Mouse (Mus musculus): ENCODE data around the gene Tysnd1. TPM values are rescaled to one million over a fixed set of nuclear protein-coding genes. Genes with fewer than 3 reads are reported as not detected.

The Tysnd1 gene
- polyA plus RNA-seq, 1 experiment from 2014 or later: 39.0 TPM

GRCm38 (mm10) chr10:61717406-61718296 is 22.3 kb downstream of the Tysnd1 start:
- Histone ChIP-seq H3K27ac (ENCODE audit: low read depth, low read length) (no peak overlapping the region), H3K9ac (ENCODE audit: low read depth, low read length) (no peak overlapping the region), H3K9me3 (ENCODE audit: control insufficient read depth, low read length) (no peaks in the 10 kb centered on the region), H3K36me3 (ENCODE audit: control insufficient read depth, insufficient read depth, low read length) (no peaks in the 10 kb centered on the region), H3K27me3 (replicated peaks; ENCODE audit: control insufficient read depth, insufficient read depth, low read length) (no peaks in the 10 kb centered on the region), H3K4me1 (replicated peaks; ENCODE audit: control insufficient read depth, insufficient read depth, low read length) (peaks cover 5% of the 10 kb centered on the region; the same call in 1 of the 2 replicates), H3K4me3 (ENCODE audit: low read depth, low read length) (no peak overlapping the region), H3K4me2 (no peak overlapping the region)
- DNase-seq (ENCODE audit: low spot score): no peak
- no peak for ATAC-seq (replicated peaks; ENCODE audit: low FRiP score)
- 86% methylated on average over 12 of the region's 12 CpGs for WGBS

GRCm38 (mm10) chr10:61720331-61720730 is 25.0 kb downstream of the Tysnd1 start:
- Histone ChIP-seq H3K27ac (ENCODE audit: low read depth, low read length) (no peak overlapping the region), H3K36me3 (ENCODE audit: control insufficient read depth, insufficient read depth, low read length) (no peaks in the 10 kb centered on the region), H3K4me1 (replicated peaks; ENCODE audit: control insufficient read depth, insufficient read depth, low read length) (peaks cover 5% of the 10 kb centered on the region; the same call in 1 of the 2 replicates), H3K27me3 (replicated peaks; ENCODE audit: control insufficient read depth, insufficient read depth, low read length) (no peaks in the 10 kb centered on the region), H3K9ac (ENCODE audit: low read depth, low read length) (no peak overlapping the region), H3K9me3 (ENCODE audit: control insufficient read depth, low read length) (no peaks in the 10 kb centered on the region), H3K4me2 (no peak overlapping the region), H3K4me3 (ENCODE audit: low read depth, low read length) (no peak overlapping the region)
- ATAC-seq (replicated peaks; ENCODE audit: low FRiP score) (no peak), DNase-seq (ENCODE audit: low spot score) (no peak)
- 82% methylated on average over 7 of the region's 7 CpGs for WGBS

- no peaks in the 10 kb centered on the region for H3K36me3 ChIP-seq (ENCODE audit: control insufficient read depth, insufficient read depth, low read length)
- DNase-seq (ENCODE audit: low spot score): no peak
- WGBS: 71% methylated on average over 3 of the region's 3 CpGs
These were observed 26.9 kb downstream of the Tysnd1 start for GRCm38 (mm10) chr10:61722215-61722614.

GRCm38 (mm10) chr10:61723271-61723670 is 28.0 kb downstream of the Tysnd1 start:
- no peak overlapping the region for H3K27ac ChIP-seq (ENCODE audit: low read depth, low read length)
- WGBS: 71% methylated on average over 6 of the region's 6 CpGs

More at GRCm38 (mm10) chr10:61722215-61722614, 26.9 kb downstream of the Tysnd1 start:
- no peak for ATAC-seq (replicated peaks; ENCODE audit: low FRiP score)
- no peaks in the 10 kb centered on the region for H3K9me3 ChIP-seq (ENCODE audit: control insufficient read depth, low read length)
- no peaks in the 10 kb centered on the region for H3K4me1 ChIP-seq (replicated peaks; ENCODE audit: control insufficient read depth, insufficient read depth, low read length)
- no peak overlapping the region for H3K27ac ChIP-seq (ENCODE audit: low read depth, low read length)
- no peak overlapping the region for H3K4me2 ChIP-seq
- no peak overlapping the region for H3K9ac ChIP-seq (ENCODE audit: low read depth, low read length)
- H3K4me3 ChIP-seq (ENCODE audit: low read depth, low read length): no peak overlapping the region
- no peaks in the 10 kb centered on the region for H3K27me3 ChIP-seq (replicated peaks; ENCODE audit: control insufficient read depth, insufficient read depth, low read length)

GRCm38 (mm10) chr10:61729181-61729580 is 33.9 kb downstream of the Tysnd1 start:
- Histone ChIP-seq H3K27me3 (replicated peaks; ENCODE audit: control insufficient read depth, insufficient read depth, low read length) (no peaks in the 10 kb centered on the region), H3K27ac (ENCODE audit: low read depth, low read length) (no peak overlapping the region), H3K4me2 (no peak overlapping the region), H3K36me3 (ENCODE audit: control insufficient read depth, insufficient read depth, low read length) (0 out of 2 replicates have a peak, but pooled peaks cover 2% of the 10 kb centered on the region), H3K4me3 (ENCODE audit: low read depth, low read length) (no peak overlapping the region), H3K4me1 (replicated peaks; ENCODE audit: control insufficient read depth, insufficient read depth, low read length) (no peaks in the 10 kb centered on the region), H3K9ac (ENCODE audit: low read depth, low read length) (no peak overlapping the region), H3K9me3 (ENCODE audit: control insufficient read depth, low read length) (no peaks in the 10 kb centered on the region)
- WGBS: 65% methylated on average over 11 of the region's 11 CpGs
- no peak for ATAC-seq (replicated peaks; ENCODE audit: low FRiP score)
- DNase-seq (ENCODE audit: low spot score): no peak

More at GRCm38 (mm10) chr10:61723271-61723670, 28.0 kb downstream of the Tysnd1 start:
- no peak for ATAC-seq (replicated peaks; ENCODE audit: low FRiP score)
- no peaks in the 10 kb centered on the region for H3K9me3 ChIP-seq (ENCODE audit: control insufficient read depth, low read length)
- H3K27me3 ChIP-seq (replicated peaks; ENCODE audit: control insufficient read depth, insufficient read depth, low read length): no peaks in the 10 kb centered on the region
- H3K4me3 ChIP-seq (ENCODE audit: low read depth, low read length): no peak overlapping the region
- no peaks in the 10 kb centered on the region for H3K4me1 ChIP-seq (replicated peaks; ENCODE audit: control insufficient read depth, insufficient read depth, low read length)
- H3K9ac ChIP-seq (ENCODE audit: low read depth, low read length): no peak overlapping the region
- no peak for DNase-seq (ENCODE audit: low spot score)
- H3K4me2 ChIP-seq: no peak overlapping the region
- H3K36me3 ChIP-seq (ENCODE audit: control insufficient read depth, insufficient read depth, low read length): no peaks in the 10 kb centered on the region

GRCm38 (mm10) chr10:61730171-61730570 is 34.9 kb downstream of the Tysnd1 start:
- H3K9ac ChIP-seq (ENCODE audit: low read depth, low read length): no peak overlapping the region
- WGBS: 91% methylated on average over 6 of the region's 6 CpGs
- H3K36me3 ChIP-seq (ENCODE audit: control insufficient read depth, insufficient read depth, low read length): 0 out of 2 replicates have a peak, but pooled peaks cover 2% of the 10 kb centered on the region
- no peaks in the 10 kb centered on the region for H3K9me3 ChIP-seq (ENCODE audit: control insufficient read depth, low read length)
- ATAC-seq (replicated peaks; ENCODE audit: low FRiP score) (no peak), DNase-seq (ENCODE audit: low spot score) (no peak)
- no peak overlapping the region for H3K27ac ChIP-seq (ENCODE audit: low read depth, low read length)
- H3K27me3 ChIP-seq (replicated peaks; ENCODE audit: control insufficient read depth, insufficient read depth, low read length): no peaks in the 10 kb centered on the region
- H3K4me1 ChIP-seq (replicated peaks; ENCODE audit: control insufficient read depth, insufficient read depth, low read length): no peaks in the 10 kb centered on the region
- no peak overlapping the region for H3K4me2 ChIP-seq
- H3K4me3 ChIP-seq (ENCODE audit: low read depth, low read length): no peak overlapping the region

- no peaks in the 10 kb centered on the region for H3K27me3 ChIP-seq (replicated peaks; ENCODE audit: control insufficient read depth, insufficient read depth, low read length)
- ATAC-seq (replicated peaks; ENCODE audit: low FRiP score) (no peak), DNase-seq (ENCODE audit: low spot score) (no peak)
- no peak overlapping the region for H3K27ac ChIP-seq (ENCODE audit: low read depth, low read length)
- H3K9ac ChIP-seq (ENCODE audit: low read depth, low read length): no peak overlapping the region
- 0 out of 2 replicates have a peak, but pooled peaks cover 2% of the 10 kb centered on the region for H3K36me3 ChIP-seq (ENCODE audit: control insufficient read depth, insufficient read depth, low read length)
- H3K4me2 ChIP-seq: no peak overlapping the region
- 43% methylated on average over 3 of the region's 3 CpGs for WGBS
- H3K4me3 ChIP-seq (ENCODE audit: low read depth, low read length): no peak overlapping the region
- H3K4me1 ChIP-seq (replicated peaks; ENCODE audit: control insufficient read depth, insufficient read depth, low read length): no peaks in the 10 kb centered on the region
- no peaks in the 10 kb centered on the region for H3K9me3 ChIP-seq (ENCODE audit: control insufficient read depth, low read length)
These were observed 39.1 kb downstream of the Tysnd1 start for GRCm38 (mm10) chr10:61734377-61734776.

GRCm38 (mm10) chr10:61736671-61737078 is 41.4 kb downstream of the Tysnd1 start:
- WGBS: 75% methylated on average over 10 of the region's 10 CpGs
- Histone ChIP-seq H3K36me3 (ENCODE audit: control insufficient read depth, insufficient read depth, low read length) (peaks cover 4% of the 10 kb centered on the region), H3K27ac (ENCODE audit: low read depth, low read length) (no peak overlapping the region), H3K4me3 (ENCODE audit: low read depth, low read length) (no peak overlapping the region), H3K4me1 (replicated peaks; ENCODE audit: control insufficient read depth, insufficient read depth, low read length) (no peaks in the 10 kb centered on the region), H3K9me3 (ENCODE audit: control insufficient read depth, low read length) (no peaks in the 10 kb centered on the region), H3K4me2 (no peak overlapping the region), H3K27me3 (replicated peaks; ENCODE audit: control insufficient read depth, insufficient read depth, low read length) (no peaks in the 10 kb centered on the region), H3K9ac (ENCODE audit: low read depth, low read length) (no peak overlapping the region)
- ATAC-seq (replicated peaks; ENCODE audit: low FRiP score): no peak
- no peak for DNase-seq (ENCODE audit: low spot score)

- no peak overlapping the region for H3K27ac ChIP-seq (ENCODE audit: low read depth, low read length)
- H3K27me3 ChIP-seq (replicated peaks; ENCODE audit: control insufficient read depth, insufficient read depth, low read length): no peaks in the 10 kb centered on the region
- H3K9ac ChIP-seq (ENCODE audit: low read depth, low read length): no peak overlapping the region
- no peaks in the 10 kb centered on the region for H3K4me1 ChIP-seq (replicated peaks; ENCODE audit: control insufficient read depth, insufficient read depth, low read length)
- no peak overlapping the region for H3K4me2 ChIP-seq
- no peaks in the 10 kb centered on the region for H3K9me3 ChIP-seq (ENCODE audit: control insufficient read depth, low read length)
- ATAC-seq (replicated peaks; ENCODE audit: low FRiP score) (no peak), DNase-seq (ENCODE audit: low spot score) (no peak)
- H3K36me3 ChIP-seq (ENCODE audit: control insufficient read depth, insufficient read depth, low read length): peaks cover 7% of the 10 kb centered on the region
- no peak overlapping the region for H3K4me3 ChIP-seq (ENCODE audit: low read depth, low read length)
- WGBS: 89% methylated on average over 1 of the region's 1 CpGs
These were observed 42.2 kb downstream of the Tysnd1 start for GRCm38 (mm10) chr10:61737537-61737936.

All from liver, embryonic 11.5 days (tissue).